Mouse (Mus musculus) embryonic facial prominence, embryonic 11.5 days (tissue): ENCODE data around the gene Gm49391. TPM values are rescaled to one million over a fixed set of nuclear protein-coding genes. Genes with fewer than 3 reads are reported as not detected.
"Not testable (repeated sequence)": the region's sequence is repeated elsewhere in the genome, so short reads cannot be mapped to it uniquely, and the experiment has no call there.

Experiments
- ATAC-seq: fragments of 200-750 bp; cut with Nextera tagmentation; replicated peaks from 2 replicates; pipeline ENCODE4 v1.8.0; 2017; ENCODE audit warnings: low read depth; ENCODE audit not compliant: insufficient number of reproducible peaks, low FRiP score, low TSS enrichment
- DNase-seq: peaks from one replicate; pipeline ENCODE4 v3.0.0-alpha.2; 2015; ENCODE audit warnings: low spot score
- H3K27ac ChIP-seq: fragments of 300-500 bp; sonication (generic); replicated peaks from 2 replicates; pipeline ENCODE4 v1.5.1; 2014; ENCODE audit warnings: mild to moderate bottlenecking, low read depth, low read length, control low read depth
- H3K27me3 ChIP-seq: fragments of 300-500 bp; sonication (generic); 2 replicates; pipeline ENCODE4 v1.6.1; 2014; ENCODE audit warnings: mild to moderate bottlenecking, low read length, moderate library complexity, mixed read lengths; ENCODE audit not compliant: control insufficient read depth, insufficient read depth
- H3K36me3 ChIP-seq: fragments of 300-500 bp; sonication (generic); replicated peaks from 2 replicates; pipeline ENCODE4 v1.6.1; 2014; ENCODE audit warnings: low read depth, mild to moderate bottlenecking, low read length, moderate library complexity, mixed read lengths; ENCODE audit not compliant: control insufficient read depth, insufficient read depth
- H3K4me1 ChIP-seq: fragments of 300-500 bp; sonication (generic); 2 replicates; pipeline ENCODE4 v1.6.1; 2014; ENCODE audit warnings: low read length, mixed read lengths; ENCODE audit not compliant: control insufficient read depth, insufficient read depth
- H3K4me2 ChIP-seq: fragments of 300-500 bp; sonication (generic); 2 replicates; pipeline ENCODE4 v1.6.1; 2014; ENCODE audit warnings: low read depth, mild to moderate bottlenecking, control low read depth, low read length, moderate library complexity
- H3K4me3 ChIP-seq: fragments of 300-500 bp; sonication (generic); 2 replicates; pipeline ENCODE4 v1.5.1; 2014; ENCODE audit warnings: low read depth, low read length, control low read depth
- H3K9ac ChIP-seq: fragments of 300-500 bp; sonication (generic); replicated peaks from 2 replicates; pipeline ENCODE4 v1.6.1; 2014; ENCODE audit warnings: mild to moderate bottlenecking, control low read depth, low read length
- H3K9me3 ChIP-seq: fragments of 300-500 bp; sonication (generic); replicated peaks from 2 replicates; pipeline ENCODE4 v1.6.1; 2016; ENCODE audit warnings: mild to moderate bottlenecking, low read length, inconsistent platforms, mixed read lengths; ENCODE audit not compliant: control insufficient read depth
- WGBS: fragments of 180-500 bp; shearing (Covaris S2); extraction: QIAGEN DNeasy Blood & Tissue Kit; methylation state at CpG from one replicate; pipeline ENCODE4 v1.1.7; 2014; 5-methylcytosine and 5-hydroxymethylcytosine counted together
- polyA plus RNA-seq: library from polyadenylated mRNA; unstranded; fragments of >200 nt; fragmentation: Nextera tagmentation; extraction: Ambion mirVana; gene quantifications from 2 replicates; pipeline ENCODE4 v1.2.1, GENCODE M21; 2014

Gene Gm49391
- 1.2 and 2.1 TPM in 2 replicates for polyA plus RNA-seq

GRCm38 (mm10) chr13:60936500-60936901 lies at the start of gene Gm49391, which contains the start of gene Ctla2a:
Gene Gm49391, minus strand, starts transcription at chr13:60936571.
Gene Ctla2a, minus strand, starts transcription at chr13:60936625.
- no peak within 1 kb of the TSS for H3K4me3 ChIP-seq
- no peak within 1 kb of the TSS for H3K27ac ChIP-seq
- DNase-seq (no peak), ATAC-seq (no peak)
- no peak within 1 kb of the TSS for H3K4me2 ChIP-seq
- no peaks in the 10 kb centered on the region for H3K27me3 ChIP-seq
- no peaks in the 10 kb centered on the region for H3K36me3 ChIP-seq
- 61% methylated on average over 5 of the region's 5 CpGs for whole genome bisulfite sequencing
- H3K9ac ChIP-seq: no peak within 1 kb of the TSS
- no peaks in the 10 kb centered on the region for H3K4me1 ChIP-seq
- H3K9me3 ChIP-seq: no peaks in the 10 kb centered on the region

DNA sequence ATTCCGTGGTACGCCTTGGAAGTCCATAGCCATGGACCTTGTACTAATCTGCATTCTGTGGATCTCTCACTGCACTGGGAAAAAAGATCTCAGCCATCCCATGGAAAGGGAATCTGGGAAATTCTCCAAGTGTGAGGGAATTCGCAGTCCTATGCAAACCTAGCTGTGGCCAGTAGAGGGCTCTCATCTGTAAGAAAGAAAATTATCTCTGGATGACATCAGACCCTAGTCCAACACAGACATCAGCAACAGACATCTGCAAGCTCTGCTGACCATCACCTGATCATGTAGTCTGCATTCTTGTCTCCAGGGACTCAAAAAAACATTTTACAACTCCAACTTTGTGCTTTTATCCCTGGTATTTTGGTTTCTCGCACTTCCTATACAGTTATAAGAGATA lies 35.9 kb upstream of the Gm49391 start:
- not testable (repeated sequence) for H3K27me3 ChIP-seq, ATAC-seq, H3K9ac ChIP-seq, H3K4me2 ChIP-seq, H3K27ac ChIP-seq, H3K9me3 ChIP-seq, H3K36me3 ChIP-seq, DNase-seq, H3K4me3 ChIP-seq, H3K4me1 ChIP-seq
- WGBS: 74% methylated on average over 4 of the region's 4 CpGs

GRCm38 (mm10) chr13:60963985-60964384 lies 27.6 kb upstream of the Gm49391 start:
- not testable (repeated sequence) for H3K36me3 ChIP-seq, ATAC-seq, H3K4me1 ChIP-seq, H3K4me2 ChIP-seq, H3K9me3 ChIP-seq, H3K27me3 ChIP-seq, H3K4me3 ChIP-seq, H3K9ac ChIP-seq, H3K27ac ChIP-seq, DNase-seq
- 26% methylated on average over 5 of the region's 5 CpGs for WGBS

GRCm38 (mm10) chr13:60961706-60962105 lies 25.3 kb upstream of the Gm49391 start:
- 63% methylated on average over 5 of the region's 5 CpGs for WGBS
- Histone ChIP-seq H3K27me3 (no peaks in the 10 kb centered on the region), H3K4me1 (no peaks in the 10 kb centered on the region), H3K9me3 (no peaks in the 10 kb centered on the region), H3K27ac (no peak overlapping the region), H3K36me3 (no peaks in the 10 kb centered on the region), H3K9ac (no peak overlapping the region), H3K4me3 (no peak overlapping the region), H3K4me2 (no peak overlapping the region)
- DNase-seq (no peak), ATAC-seq (no peak)

DNA sequence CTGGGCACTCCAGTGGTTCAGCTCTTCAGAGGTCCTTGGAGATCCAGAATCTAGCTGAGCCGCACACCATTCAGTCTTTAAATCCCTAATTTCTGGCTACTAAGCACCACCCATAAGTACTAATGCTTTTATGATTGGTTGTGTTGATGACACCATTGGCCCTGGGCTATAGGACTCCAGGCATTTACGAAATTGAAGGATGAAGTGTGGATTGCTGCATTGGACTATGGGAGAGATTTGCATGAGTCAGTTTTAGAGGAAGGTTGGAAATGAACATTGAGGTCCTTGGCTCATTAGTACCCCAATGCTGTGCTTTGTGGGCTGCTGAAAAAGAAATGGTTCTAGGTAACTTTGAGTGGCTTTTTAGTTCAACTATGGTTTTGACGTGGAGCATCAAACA lies 5.5 kb upstream of the Gm49391 start, which contains the start of gene Tpbpa:
Tpbpa (minus strand) TSS at position 101 of the 400 bp plus-strand sequence.
- not testable (repeated sequence) for DNase-seq, H3K4me2 ChIP-seq, ATAC-seq, H3K9me3 ChIP-seq, H3K36me3 ChIP-seq, H3K27ac ChIP-seq, H3K4me1 ChIP-seq, H3K9ac ChIP-seq, H3K4me3 ChIP-seq, H3K27me3 ChIP-seq
- 78% methylated on average over 3 of the region's 3 CpGs for WGBS

DNA sequence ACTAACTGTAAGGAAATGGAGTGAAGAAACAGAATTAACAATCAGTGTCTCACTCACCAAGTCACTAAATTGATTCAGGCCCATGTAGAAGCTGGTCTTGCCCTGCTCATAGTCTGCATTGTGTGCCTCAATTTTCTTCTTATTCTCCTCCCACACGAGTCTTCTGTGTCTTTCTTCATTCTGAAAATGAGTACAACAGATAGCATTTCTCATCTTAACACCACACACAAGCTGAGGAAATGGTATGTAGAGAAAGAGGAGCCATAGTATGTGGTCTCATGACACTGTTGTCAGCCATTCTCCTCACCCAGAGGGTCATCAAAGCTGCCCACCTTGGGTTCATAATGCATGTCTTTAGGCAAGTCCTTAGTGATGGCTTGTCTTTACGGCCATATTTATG lies 881 bp downstream of the Gm49391 start, which contains the start of gene Gm49393:
Gm49393 (minus strand) TSS at position 101 of the 400 bp plus-strand sequence.
- H3K4me3 ChIP-seq, H3K27ac ChIP-seq, H3K9ac ChIP-seq, H3K4me1 ChIP-seq, H3K27me3 ChIP-seq, ATAC-seq, H3K4me2 ChIP-seq, DNase-seq, H3K9me3 ChIP-seq, H3K36me3 ChIP-seq: not testable (repeated sequence)
- WGBS: 73% methylated on average over 2 of the region's 2 CpGs

DNA sequence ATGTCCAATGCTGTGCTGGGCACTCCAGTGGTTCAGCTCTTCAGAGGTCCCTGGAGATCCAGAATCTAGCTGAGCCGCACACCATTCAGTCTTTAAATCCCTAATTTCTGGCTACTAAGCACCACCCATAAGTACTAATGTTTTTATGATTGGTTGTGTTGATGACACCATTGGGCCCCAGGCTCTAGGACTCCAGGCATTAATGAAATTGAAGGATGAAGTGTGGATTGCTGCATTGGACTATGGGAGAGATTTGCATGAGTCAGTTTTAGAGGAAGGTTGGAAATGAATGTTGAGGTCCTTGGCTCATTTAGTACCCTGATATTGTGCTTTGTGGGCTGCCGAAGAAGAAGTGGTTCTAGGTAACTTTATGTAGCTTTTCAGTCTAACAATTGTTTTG lies 31.6 kb downstream of the Gm49391 start, which contains the start of gene Tpbpb:
Tpbpb (minus strand) TSS at position 101 of the 400 bp plus-strand sequence.
- H3K27me3 ChIP-seq, H3K36me3 ChIP-seq, ATAC-seq, H3K27ac ChIP-seq, H3K4me2 ChIP-seq, H3K4me3 ChIP-seq, H3K4me1 ChIP-seq, DNase-seq, H3K9me3 ChIP-seq, H3K9ac ChIP-seq: not testable (repeated sequence)
- 80% methylated on average over 2 of the region's 2 CpGs for WGBS

GRCm38 (mm10) chr13:60897328-60897727 lies 39.0 kb downstream of the Gm49391 start, which contains the start of gene Ctla2b:
Gene Ctla2b, minus strand, starts transcription at chr13:60897447.
- H3K4me3 ChIP-seq: no peak within 1 kb of the TSS
- no peak within 1 kb of the TSS for H3K27ac ChIP-seq
- no peaks in the 10 kb centered on the region for H3K36me3 ChIP-seq
- WGBS: 73% methylated on average over 3 of the region's 3 CpGs
- no peaks in the 10 kb centered on the region for H3K4me1 ChIP-seq
- peak; percentile 0 for DNase-seq
- no peak for ATAC-seq
- H3K9ac ChIP-seq: no peak within 1 kb of the TSS
- H3K27me3 ChIP-seq: no peaks in the 10 kb centered on the region
- no peak within 1 kb of the TSS for H3K4me2 ChIP-seq
- H3K9me3 ChIP-seq: no peaks in the 10 kb centered on the region
